Mouse (Mus musculus) c-Kit-positive CD71-positive TER-119-positive erythroid progenitor cells, embryonic 14.5 days (primary cell): ENCODE results near the gene Elp1.

Experiments
- DNase-seq: peaks from one replicate; pipeline ENCODE4 v3.0.0-alpha.2; 2013; ENCODE audit warnings: low spot score

The Elp1 gene

DNA sequence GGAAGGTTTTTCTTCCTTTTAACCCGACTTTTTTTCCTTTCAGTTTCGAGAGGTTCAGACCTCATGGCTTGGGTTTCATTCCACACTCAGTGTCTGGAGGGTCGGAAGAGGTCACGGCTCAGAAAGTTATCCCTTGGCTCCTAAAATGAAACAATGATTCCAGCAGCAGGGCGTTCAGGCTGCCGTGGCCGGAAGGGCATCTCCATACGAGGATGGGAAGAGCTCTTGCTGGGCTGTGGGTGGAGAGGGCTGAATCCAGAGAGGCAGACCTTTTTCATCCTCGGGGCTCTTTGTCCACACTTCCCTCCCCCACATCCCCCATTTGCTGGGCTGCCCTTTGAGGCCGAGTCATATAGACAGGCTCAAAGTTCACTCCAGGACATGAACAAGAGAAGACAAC lies 99.9 kb downstream of the Elp1 start:
- DNase-seq = no peak
